Mouse (Mus musculus) lung, postnatal 0 days (tissue): ENCODE data around the gene Lrrc4c.

ENCODE experiments used
- CTCF ChIP-seq: IDR thresholded peaks from 2 replicates; pipeline ENCODE4 v1.5.1; 2016; ENCODE audit warnings: antibody characterized with exemption, mild to moderate bottlenecking
- EP300 ChIP-seq: IDR thresholded peaks from 2 replicates; pipeline ENCODE4 v1.6.1; 2016; ENCODE audit warnings: antibody characterized with exemption, mild to moderate bottlenecking, control low read depth

- TF ChIP-seq CTCF (no peak), EP300 (no peak)
Observed at GRCm38 (mm10) chr2:97027585-97027984, 709.6 kb downstream of the Lrrc4c start.
